Mouse (Mus musculus) layer of hippocampus, postnatal 25 days (tissue): Measurements from ENCODE around the gene Rpl41. TPM values are rescaled to one million over a fixed set of nuclear protein-coding genes. Genes with fewer than 3 reads are reported as not detected.

ENCODE experiments used
- DNase-seq, 2 experiments: peaks; one replicate each; pipeline ENCODE4 v3.0.0; 2022; ENCODE audit warnings: mixed read lengths in 2 of 2, low spot score in 1 of 2; ENCODE audit errors: extremely low spot score in 1 of 2
- microRNA-seq, 2 experiments: library from miRNA; unstranded; fragments of <30 nt; microRNA quantifications; one replicate each; pipeline ENCODE4 v1.2.0; 2021
- total RNA-seq, 2 experiments: library from RNA; stranded (reverse); gene quantifications; 2 replicates each; pipeline ENCODE4 v1.2.3; 2021

The Rpl41 gene
- total RNA-seq, 2 experiments from 2014 or later: 1,459 to 1,623 TPM

DNA sequence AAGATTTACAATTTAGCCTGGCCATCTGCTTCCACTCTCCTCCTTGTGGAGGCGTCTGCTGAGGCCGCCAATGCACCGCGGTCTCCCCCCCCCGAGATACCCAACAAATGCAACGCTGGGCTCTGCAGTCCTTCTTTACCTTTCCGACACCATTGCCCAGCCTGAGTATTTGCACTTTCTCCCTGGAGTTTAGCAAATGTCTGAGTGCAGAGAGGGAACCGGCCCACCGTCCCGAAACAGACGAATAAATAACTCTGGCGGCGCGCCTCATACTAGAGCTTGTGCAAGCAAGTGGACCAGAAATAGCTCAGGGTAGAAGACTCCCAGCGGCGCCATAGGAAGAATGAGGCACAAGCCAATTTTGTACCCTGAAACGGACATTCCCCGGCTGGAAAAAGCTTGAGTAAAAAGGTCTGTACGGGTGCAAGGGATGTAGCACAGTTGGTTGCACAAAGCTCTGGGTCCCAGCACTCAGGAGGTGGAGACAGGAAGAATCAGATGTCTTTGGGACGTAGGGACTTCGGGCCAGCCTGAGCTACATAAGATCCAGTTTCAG is 49.9 kb downstream of the Rpl41 start:
- peak; percentile 52 to 53 for DNase-seq

DNA sequence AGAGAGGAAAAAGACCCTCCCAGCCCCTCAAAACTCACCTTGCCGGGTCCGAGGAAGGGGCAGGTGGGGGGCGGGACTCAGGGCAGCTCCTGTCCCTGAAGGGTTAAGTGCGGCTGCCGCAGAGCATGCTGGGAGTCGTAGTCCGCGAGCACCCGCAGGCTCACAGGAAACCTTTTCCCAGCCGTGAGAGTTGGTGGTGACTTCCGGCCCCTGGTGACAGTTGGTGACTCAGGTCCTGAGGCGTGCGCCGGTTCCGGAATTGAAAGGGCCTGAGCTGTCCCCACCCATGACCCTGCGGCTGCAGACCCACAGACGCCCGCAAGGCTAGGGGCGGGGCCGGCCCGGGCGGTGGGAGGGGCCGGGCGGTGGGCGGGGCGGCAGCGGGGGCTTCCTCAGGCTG is 50.5 kb downstream of the Rpl41 start, which contains the start of gene Myl6b:
Gene Myl6b (minus strand): TSS at position 96 of the 400 bp plus-strand sequence.
- DNase-seq: peak; percentile 88

Small RNA genes within 50 kb of the gene (microRNA-seq; reads per million reads assigned to microRNA genes)
- gene Gm47275 (0 reads per million in 2 experiments), gene Mir6916 (0 to 0.37 reads per million in 2 experiments), gene Mir6917 (0.20 to 0.37 reads per million in 2 experiments)

Other genes with a start within 250 kb of the Rpl41 start
- gene Pan2, start 246.0 kb downstream of the Rpl41 start, total RNA-seq: 10 to 100 TPM; 12.3 to 17.4 TPM
- gene Cnpy2, start 226.8 kb downstream of the Rpl41 start, total RNA-seq: 10 to 100 TPM; 81.1 to 92.0 TPM
- 100 to 1,000 TPM; 232 to 242 TPM for gene Cs, start 211.6 kb downstream of the Rpl41 start, total RNA-seq
- gene Coq10a, start 180.3 kb downstream of the Rpl41 start, total RNA-seq: 10 to 100 TPM; 52.9 to 53.5 TPM
- gene Ankrd52, start 172.2 kb downstream of the Rpl41 start, total RNA-seq: 10 to 100 TPM; 54.7 to 69.5 TPM
- gene Slc39a5, start 148.1 kb downstream of the Rpl41 start, total RNA-seq: not detected
- gene Nabp2, start 137.8 kb downstream of the Rpl41 start, total RNA-seq: 100 to 1,000 TPM in 1 of 2 experiments, 10 to 100 TPM in 1; 96.7 to 101 TPM
- 10 to 100 TPM; 68.0 to 76.9 TPM for gene Rnf41, start 137.6 kb downstream of the Rpl41 start, total RNA-seq
- gene Smarcc2, start 90.1 kb downstream of the Rpl41 start, total RNA-seq: 100 to 1,000 TPM; 228 to 242 TPM
- gene Myl6, start 55.2 kb downstream of the Rpl41 start, total RNA-seq: 100 to 1,000 TPM; 551 to 619 TPM
- gene Myl6b, start 50.6 kb downstream of the Rpl41 start, total RNA-seq: 10 to 100 TPM; 17.4 to 18.9 TPM
- gene Esyt1, start 23.4 kb downstream of the Rpl41 start, total RNA-seq: 1 to 10 TPM; 4.6 to 5.0 TPM
- 10 to 100 TPM; 13.2 to 14.8 TPM for gene Zc3h10, start 1.5 kb downstream of the Rpl41 start, total RNA-seq
- gene Pa2g4, start 16.7 kb upstream of the Rpl41 start, total RNA-seq: 10 to 100 TPM; 62.9 to 65.3 TPM
- 1 to 10 TPM; 9.7 to 10.0 TPM for gene Erbb3, start 40.3 kb upstream of the Rpl41 start, total RNA-seq
- gene Rps26, start 77.4 kb upstream of the Rpl41 start, total RNA-seq: 100 to 1,000 TPM; 321 to 324 TPM
- 10 to 100 TPM; 10.7 to 17.2 TPM for gene Ikzf4, start 96.7 kb upstream of the Rpl41 start, total RNA-seq
- 10 to 100 TPM; 11.4 to 13.3 TPM for gene Suox, start 124.8 kb upstream of the Rpl41 start, total RNA-seq
- 100 to 1,000 TPM; 130 to 136 TPM for gene Rab5b, start 147.0 kb upstream of the Rpl41 start, total RNA-seq
- under 1 TPM; 0.49 to 0.62 TPM for gene Pmel, start 154.9 kb upstream of the Rpl41 start, total RNA-seq
- 1 to 10 TPM; 2.7 to 4.0 TPM for gene Cdk2, start 155.7 kb upstream of the Rpl41 start, total RNA-seq
- gene Dgka, start 195.6 kb upstream of the Rpl41 start, total RNA-seq: 1 to 10 TPM; 9.3 to 9.8 TPM
- gene Pym1, start 198.6 kb upstream of the Rpl41 start, total RNA-seq: 10 to 100 TPM; 25.1 to 26.3 TPM
- under 1 TPM; 0.54 to 0.81 TPM for gene Mmp19, start 241.6 kb upstream of the Rpl41 start, total RNA-seq